Mouse (Mus musculus) liver, postnatal 0 days (tissue): ENCODE data around the gene Thnsl2.

Experiments
- CTCF ChIP-seq: sonication (generic); IDR thresholded peaks from 2 replicates; pipeline ENCODE4 v1.5.1; 2016; ENCODE audit warnings: antibody characterized with exemption, low read depth
- EP300 ChIP-seq: IDR thresholded peaks from 2 replicates; pipeline ENCODE4 v1.6.1; 2016; ENCODE audit warnings: antibody characterized with exemption, low read depth, mild to moderate bottlenecking

DNA sequence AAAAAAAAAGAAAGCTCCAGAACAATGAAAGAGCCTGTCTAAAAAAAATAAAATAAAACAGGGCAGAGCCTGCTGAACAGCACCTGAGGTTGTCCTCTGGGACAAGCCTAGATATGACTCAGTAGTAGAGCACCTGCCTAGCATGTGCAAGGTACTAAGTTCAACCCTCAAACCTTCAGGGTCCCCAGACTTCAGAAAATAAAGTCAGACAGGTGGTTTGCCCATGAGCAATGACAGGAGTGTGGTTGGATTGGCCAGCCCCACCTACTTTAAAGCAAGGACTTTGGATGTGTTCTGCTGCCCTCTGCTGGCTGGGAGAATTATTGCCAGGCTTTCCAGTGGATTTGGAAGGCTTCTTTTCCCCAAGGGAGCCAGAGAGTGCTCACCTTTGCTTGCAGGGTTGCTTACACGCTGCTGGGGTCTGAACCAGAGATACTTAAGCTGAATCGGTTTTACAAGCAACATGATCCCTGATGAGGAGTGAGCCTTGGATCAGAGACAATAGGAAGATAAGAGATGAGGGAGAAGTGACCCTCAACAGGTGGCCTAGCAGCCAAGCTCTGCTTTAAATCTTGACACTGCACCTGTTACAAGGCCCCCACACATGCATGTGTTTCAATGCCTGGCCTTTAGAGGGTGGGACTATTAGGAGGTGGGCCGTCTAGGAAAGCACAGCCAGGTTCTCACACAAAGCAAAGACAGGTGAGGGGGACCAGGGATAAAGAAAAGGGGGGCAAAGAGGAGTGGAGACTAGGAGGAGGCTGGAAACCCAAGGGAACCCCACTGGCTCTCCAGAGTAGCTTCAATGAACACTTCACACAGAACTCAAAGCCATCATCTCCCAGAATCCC is 19.0 kb downstream of the Thnsl2 start:
- TF ChIP-seq CTCF (peak; percentile 84), EP300 (no peak)
